Mouse (Mus musculus) bone marrow, adult 2 months (tissue): ENCODE results near the gene Sh3d19.

Source experiments
- CTCF ChIP-seq: fragments of 200-500 bp; IDR thresholded peaks from 2 replicates; pipeline ENCODE4 v1.5.1; 2011; ENCODE audit warnings: low read length, control low read depth; ENCODE audit not compliant: control insufficient read depth, insufficient read depth
- POLR2A ChIP-seq: fragments of 200-500 bp; IDR thresholded peaks from 2 replicates; pipeline ENCODE4 v1.6.1; 2011; ENCODE audit warnings: low read depth, mild to moderate bottlenecking, control low read depth, low read length, borderline replicate concordance; ENCODE audit not compliant: control insufficient read depth

DNA sequence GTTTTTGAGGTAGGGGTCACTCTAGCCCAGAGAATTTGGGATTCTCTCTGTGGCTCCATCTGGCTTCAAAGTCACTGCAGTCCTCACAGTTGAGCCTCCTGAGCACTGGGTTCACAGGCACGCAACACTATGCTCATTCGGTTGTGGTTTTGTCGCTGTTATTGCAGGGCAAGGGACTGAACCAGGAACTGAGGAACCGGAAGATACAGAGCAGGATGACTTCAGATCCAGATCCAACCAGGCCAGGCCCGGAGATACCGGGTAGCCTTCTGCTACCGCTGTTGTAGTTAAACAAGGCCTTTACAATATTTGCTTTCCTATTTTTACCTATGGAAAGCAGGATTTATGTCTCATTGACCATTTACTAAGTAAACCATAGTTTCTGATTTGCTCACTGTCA lies 208.8 kb downstream of the Sh3d19 start:
- TF ChIP-seq POLR2A (no peak), CTCF (no peak)
